Mouse (Mus musculus) liver, embryonic 11.5 days (tissue): ENCODE measurements around the gene Vmn1r213. TPM values are rescaled to one million over a fixed set of nuclear protein-coding genes. Genes with fewer than 3 reads are reported as not detected.

ENCODE experiments used
- ATAC-seq: fragments of 200-750 bp; cut with Nextera tagmentation; replicated peaks from 2 replicates; pipeline ENCODE4 v1.8.0; 2017; ENCODE audit warnings: moderate number of reproducible peaks, mild to moderate bottlenecking, moderate TSS enrichment, moderate library complexity; ENCODE audit not compliant: low FRiP score
- DNase-seq: peaks from one replicate; pipeline ENCODE4 v3.0.0-alpha.2; 2017; ENCODE audit warnings: low spot score
- H3K27ac ChIP-seq: fragments of 300-500 bp; sonication (generic); 2 replicates; pipeline ENCODE4 v1.5.1; 2014; ENCODE audit warnings: mild to moderate bottlenecking, low read depth, low read length, control low read depth
- H3K27me3 ChIP-seq: fragments of 300-500 bp; sonication (generic); replicated peaks from 2 replicates; pipeline ENCODE4 v1.6.1; 2014; ENCODE audit warnings: low read length, mixed read lengths; ENCODE audit not compliant: control insufficient read depth, insufficient read depth
- H3K36me3 ChIP-seq: fragments of 300-500 bp; sonication (generic); 2 replicates; pipeline ENCODE4 v1.6.1; 2014; ENCODE audit warnings: mild to moderate bottlenecking, low read length, moderate library complexity, mixed read lengths; ENCODE audit not compliant: control insufficient read depth, insufficient read depth
- H3K4me1 ChIP-seq: fragments of 300-500 bp; sonication (generic); replicated peaks from 2 replicates; pipeline ENCODE4 v1.6.1; 2014; ENCODE audit warnings: low read length, mixed read lengths; ENCODE audit not compliant: control insufficient read depth, insufficient read depth
- H3K4me2 ChIP-seq: fragments of 300-500 bp; sonication (generic); 2 replicates; pipeline ENCODE4 v1.6.1; 2014; ENCODE audit warnings: mild to moderate bottlenecking, control low read depth, moderate library complexity
- H3K4me3 ChIP-seq: fragments of 300-500 bp; sonication (generic); 2 replicates; pipeline ENCODE4 v1.5.1; 2014; ENCODE audit warnings: low read depth, low read length, control low read depth
- H3K9ac ChIP-seq: fragments of 300-500 bp; sonication (generic); 2 replicates; pipeline ENCODE4 v1.6.1; 2014; ENCODE audit warnings: low read depth, low read length, control low read depth
- H3K9me3 ChIP-seq: fragments of 300-500 bp; sonication (generic); 2 replicates; pipeline ENCODE4 v1.6.1; 2016; ENCODE audit warnings: low read length, inconsistent platforms, mixed read lengths; ENCODE audit not compliant: control insufficient read depth
- WGBS: fragments of 180-500 bp; shearing (Covaris S2); extraction: QIAGEN DNeasy Blood & Tissue Kit; methylation state at CpG from one replicate; pipeline ENCODE4 v1.1.7; 2014; 5-methylcytosine and 5-hydroxymethylcytosine counted together
- polyA plus RNA-seq: library from polyadenylated mRNA; unstranded; fragments of >200 nt; fragmentation: Nextera tagmentation; extraction: Ambion mirVana; gene quantifications from 2 replicates; pipeline ENCODE4 v1.2.1, GENCODE M21; 2014

Gene Vmn1r213
- not detected in 2 replicates for polyA plus RNA-seq

DNA sequence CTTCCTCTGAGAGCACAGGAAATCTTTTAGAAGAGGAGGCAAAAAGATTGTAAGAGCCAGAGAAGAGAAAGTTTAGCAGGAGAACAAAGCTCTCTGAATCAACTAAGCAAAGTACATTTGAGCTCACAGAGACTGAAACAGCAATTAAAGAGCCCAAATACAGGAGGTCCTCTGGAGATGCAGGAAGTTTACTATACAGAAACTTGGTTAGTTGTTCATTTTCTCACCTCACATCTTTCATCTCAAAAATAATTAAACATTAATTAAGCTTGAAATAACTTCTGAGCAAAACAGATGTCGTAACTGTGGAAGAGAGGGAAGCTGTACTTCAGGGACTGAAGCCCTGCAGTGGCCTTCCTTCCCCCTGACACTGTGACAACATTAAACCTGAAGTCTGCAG, at the start of gene Vmn1r213:
Gene Vmn1r213 (plus strand): TSS at position 301 of the 400 bp plus-strand sequence.
- H3K4me1 ChIP-seq: no peaks in the 10 kb centered on the region
- 73% methylated on average over 1 of the region's 1 CpGs for whole genome bisulfite sequencing
- no peak within 1 kb of the TSS for H3K4me3 ChIP-seq
- ATAC-seq (no peak), DNase-seq (no peak)
- H3K27me3 ChIP-seq: no peaks in the 10 kb centered on the region
- no peak within 1 kb of the TSS for H3K9ac ChIP-seq
- H3K36me3 ChIP-seq: no peaks in the 10 kb centered on the region
- H3K9me3 ChIP-seq: no peaks in the 10 kb centered on the region
- H3K27ac ChIP-seq: no peak within 1 kb of the TSS
- H3K4me2 ChIP-seq: no peak within 1 kb of the TSS

DNA sequence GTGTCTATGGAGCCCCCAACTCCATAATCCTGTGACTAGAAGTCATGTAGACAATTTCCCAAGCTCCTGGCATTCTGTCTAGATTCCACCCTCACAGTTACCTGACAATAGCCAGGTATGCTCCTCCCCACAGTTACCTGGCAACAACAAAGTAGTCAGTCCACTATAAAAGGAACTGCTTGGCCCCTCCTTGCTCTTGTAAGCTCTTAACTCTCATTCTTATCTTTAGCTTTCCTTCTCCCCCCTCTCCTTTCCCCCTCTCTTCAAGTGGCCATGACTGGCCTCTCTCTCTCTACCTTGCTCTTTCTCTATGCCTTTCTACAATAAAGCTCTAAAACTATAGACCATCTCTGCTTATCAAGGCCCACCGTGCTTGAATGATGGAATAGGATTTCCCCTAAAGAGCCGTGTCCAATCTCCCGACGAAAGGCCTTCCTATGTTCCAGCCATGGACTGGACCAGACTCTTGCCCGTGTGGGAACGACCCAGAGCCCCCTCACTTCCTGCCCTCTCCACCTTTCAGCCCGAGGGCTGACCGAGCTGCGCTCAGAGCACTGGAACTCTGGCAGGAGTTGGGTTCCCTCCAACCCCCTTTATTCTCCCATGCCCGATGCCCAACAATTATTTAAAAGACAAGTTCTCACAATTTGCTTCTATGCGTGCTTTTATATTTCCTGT, 17.1 kb upstream of the Vmn1r213 start:
- DNase-seq (no peak), ATAC-seq (no peak)
- H3K4me3 ChIP-seq: no peak overlapping the region
- H3K9me3 ChIP-seq: no peaks in the 10 kb centered on the region
- H3K4me1 ChIP-seq: no peaks in the 10 kb centered on the region
- no peak overlapping the region for H3K27ac ChIP-seq
- no peak overlapping the region for H3K9ac ChIP-seq
- H3K36me3 ChIP-seq: no peaks in the 10 kb centered on the region
- H3K27me3 ChIP-seq: no peaks in the 10 kb centered on the region
- 77% methylated on average over 11 of the region's 11 CpGs for WGBS
- no peak overlapping the region for H3K4me2 ChIP-seq

DNA sequence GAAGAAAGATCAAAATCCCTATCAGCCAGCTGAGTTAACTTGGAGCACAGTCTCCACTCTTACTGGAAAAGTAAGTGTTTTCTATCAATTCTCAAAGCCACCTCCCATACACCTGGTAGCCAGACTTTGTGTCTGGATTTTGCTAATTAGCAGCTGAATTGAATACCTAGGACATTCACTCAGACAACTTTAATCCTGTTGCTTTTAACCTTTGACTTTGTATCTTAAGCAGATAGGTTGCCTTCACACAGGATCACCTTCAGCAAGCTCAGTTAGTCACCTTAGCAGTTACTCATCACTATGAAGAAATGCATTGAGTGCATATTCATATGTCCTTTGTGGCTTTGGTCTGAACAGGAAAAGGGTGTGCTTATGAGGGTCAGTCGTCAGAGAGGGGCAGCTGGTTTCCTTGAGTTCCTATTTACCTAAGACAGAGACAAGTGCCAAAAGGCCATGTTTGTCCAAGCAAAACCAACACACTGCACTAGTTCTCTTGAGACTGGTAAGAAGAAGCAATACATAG, 15.2 kb upstream of the Vmn1r213 start:
- Histone ChIP-seq H3K27me3 (no peaks in the 10 kb centered on the region), H3K4me3 (no peak overlapping the region), H3K9me3 (no peaks in the 10 kb centered on the region), H3K4me2 (no peak overlapping the region), H3K27ac (no peak overlapping the region), H3K36me3 (no peaks in the 10 kb centered on the region), H3K4me1 (no peaks in the 10 kb centered on the region), H3K9ac (no peak overlapping the region)
- WGBS: 39% methylated on average over 1 of the region's 1 CpGs
- ATAC-seq (no peak), DNase-seq (no peak)

DNA sequence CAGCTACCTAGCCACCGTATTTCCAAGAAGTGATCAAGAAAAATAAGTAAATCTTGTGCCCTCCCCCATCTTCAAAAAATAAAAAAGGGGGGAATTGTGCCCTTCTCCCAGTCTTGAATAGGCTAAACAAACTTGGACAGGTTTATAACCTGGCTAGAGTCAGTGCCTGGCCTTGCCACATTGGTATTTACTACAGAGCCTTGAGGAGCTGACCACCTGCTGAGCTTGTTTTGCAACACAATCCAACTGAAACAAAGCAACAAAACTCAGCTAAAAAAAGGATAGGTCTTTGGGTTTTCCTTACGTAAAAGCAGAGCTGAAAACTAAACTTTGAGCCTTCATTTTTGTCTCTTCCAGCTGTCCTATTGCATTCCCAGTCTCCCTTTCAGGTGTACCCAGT, 14.7 kb upstream of the Vmn1r213 start:
- H3K4me3 ChIP-seq: no peak overlapping the region
- H3K36me3 ChIP-seq: no peaks in the 10 kb centered on the region
- H3K4me1 ChIP-seq: no peaks in the 10 kb centered on the region
- WGBS: 57% methylated on average over 2 of the region's 2 CpGs
- no peak overlapping the region for H3K4me2 ChIP-seq
- no peak overlapping the region for H3K9ac ChIP-seq
- no peak overlapping the region for H3K27ac ChIP-seq
- ATAC-seq (no peak), DNase-seq (no peak)
- H3K9me3 ChIP-seq: no peaks in the 10 kb centered on the region
- H3K27me3 ChIP-seq: no peaks in the 10 kb centered on the region

DNA sequence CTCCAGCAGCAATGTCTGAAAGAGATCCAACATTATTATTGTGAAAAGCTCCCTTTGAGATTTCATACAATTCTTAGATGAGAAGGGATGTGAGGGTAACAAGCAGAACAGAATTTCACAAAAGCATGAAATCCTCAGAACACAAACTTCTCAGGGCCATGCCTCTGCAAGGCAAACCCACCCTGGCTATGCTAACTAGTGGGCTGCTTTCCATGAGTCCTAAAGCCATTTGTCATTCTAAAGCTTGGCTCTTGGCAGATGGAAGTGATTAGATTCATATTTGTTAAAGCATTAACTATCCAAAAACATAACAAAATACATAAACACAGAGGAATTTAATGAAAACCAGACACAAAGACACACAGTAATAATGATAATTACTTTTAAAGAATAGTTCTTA, 10.7 kb downstream of the Vmn1r213 start:
- no peak for ATAC-seq
- Histone ChIP-seq H3K4me2 (no peak overlapping the region), H3K4me1 (no peaks in the 10 kb centered on the region), H3K36me3 (no peaks in the 10 kb centered on the region), H3K4me3 (no peak overlapping the region), H3K9ac (no peak overlapping the region), H3K27ac (no peak overlapping the region), H3K27me3 (no peaks in the 10 kb centered on the region), H3K9me3 (no peaks in the 10 kb centered on the region)
- DNase-seq: no peak

DNA sequence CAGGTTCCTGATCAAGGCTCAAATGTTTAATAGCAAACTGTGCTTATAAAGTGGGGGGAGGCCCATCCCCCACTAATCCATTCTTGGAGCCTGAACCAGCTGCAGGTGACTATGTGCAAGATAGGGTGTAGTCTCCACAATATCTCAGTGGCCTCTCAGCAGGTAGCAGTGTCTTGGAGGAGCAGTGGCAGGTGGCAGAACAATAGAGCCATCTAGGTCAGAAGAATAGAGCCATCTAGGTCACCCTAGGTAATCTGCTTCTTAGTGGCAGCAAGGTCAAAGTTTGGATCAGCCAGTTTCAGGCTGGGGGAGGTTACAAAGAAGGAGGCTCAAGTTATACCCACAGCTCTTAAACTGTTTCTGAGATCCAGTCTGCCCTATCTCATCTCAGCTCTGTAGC, 17.4 kb downstream of the Vmn1r213 start:
- no peaks in the 10 kb centered on the region for H3K9me3 ChIP-seq
- no peak overlapping the region for H3K9ac ChIP-seq
- H3K27ac ChIP-seq: no peak overlapping the region
- H3K4me1 ChIP-seq: no peaks in the 10 kb centered on the region
- no peak for DNase-seq
- no peaks in the 10 kb centered on the region for H3K36me3 ChIP-seq
- ATAC-seq: no peak
- no peak overlapping the region for H3K4me2 ChIP-seq
- no peaks in the 10 kb centered on the region for H3K27me3 ChIP-seq
- H3K4me3 ChIP-seq: no peak overlapping the region

DNA sequence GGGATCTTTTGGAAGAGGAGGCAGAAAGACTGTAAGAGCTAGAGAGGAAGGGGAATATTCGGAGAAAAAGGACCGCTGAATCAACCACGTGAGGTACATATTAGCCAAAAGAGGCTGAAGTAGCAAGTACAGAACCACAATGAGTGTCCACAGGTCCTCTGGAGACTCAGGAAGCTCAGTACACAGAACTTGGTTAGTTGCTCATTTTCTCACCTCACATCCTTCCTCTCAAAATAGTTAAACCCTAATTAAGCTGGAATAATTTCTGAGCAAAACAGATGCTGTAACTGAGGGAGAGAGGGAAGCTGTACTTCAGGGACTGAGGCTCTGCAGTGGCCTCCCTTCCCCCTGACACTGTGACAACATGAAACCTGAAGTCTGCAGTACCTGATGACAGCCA, 22.7 kb downstream of the Vmn1r213 start, which contains the start of gene Vmn1r214:
Gene Vmn1r214 (plus strand): TSS at position 301 of the 400 bp plus-strand sequence.
- Histone ChIP-seq H3K4me3 (no peak within 1 kb of the TSS), H3K9ac (no peak within 1 kb of the TSS), H3K9me3 (no peaks in the 10 kb centered on the region), H3K4me1 (no peaks in the 10 kb centered on the region), H3K36me3 (no peaks in the 10 kb centered on the region), H3K27me3 (no peaks in the 10 kb centered on the region), H3K4me2 (no peak within 1 kb of the TSS), H3K27ac (no peak within 1 kb of the TSS)
- DNase-seq: no peak
- 73% methylated on average over 3 of the region's 3 CpGs for WGBS
- no peak for ATAC-seq

DNA sequence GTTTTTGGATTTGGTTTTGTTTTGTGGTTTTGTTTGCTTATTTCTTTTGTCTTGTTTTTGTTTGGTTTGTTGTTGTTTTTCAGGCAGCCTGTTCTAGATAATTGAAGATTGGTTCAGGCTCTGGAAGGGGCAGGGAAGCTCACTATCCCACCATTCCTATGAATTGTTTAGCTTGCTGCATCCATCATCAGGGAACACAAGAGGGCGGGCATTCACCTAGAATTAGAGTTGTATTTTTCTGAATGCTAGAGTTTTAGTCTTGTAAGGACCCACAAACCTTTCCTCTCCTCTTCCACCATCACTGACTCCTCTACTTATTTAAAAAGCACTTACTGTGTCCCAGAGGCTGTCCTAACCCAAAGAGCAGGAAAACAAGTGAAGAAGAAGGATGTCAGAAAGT, 50.3 kb downstream of the Vmn1r213 start:
- H3K27me3 ChIP-seq: no peaks in the 10 kb centered on the region
- no peak for DNase-seq
- no peak overlapping the region for H3K9ac ChIP-seq
- H3K4me2 ChIP-seq: no peak overlapping the region
- 48% methylated on average over 1 of the region's 1 CpGs for WGBS
- no peak overlapping the region for H3K27ac ChIP-seq
- no peak overlapping the region for H3K4me3 ChIP-seq
- H3K36me3 ChIP-seq: no peaks in the 10 kb centered on the region
- H3K9me3 ChIP-seq: no peaks in the 10 kb centered on the region
- no peak for ATAC-seq
- H3K4me1 ChIP-seq: no peaks in the 10 kb centered on the region
